Mouse (Mus musculus) cerebellum, adult 11-12 months (tissue): ENCODE data around the gene Gm4787.
"Not testable (repeated sequence)": the region's sequence is repeated elsewhere in the genome, so short reads cannot be mapped to it uniquely, and the experiment has no call there.

Source experiments
- DNase-seq: peaks from one replicate; pipeline ENCODE4 v3.0.0; 2022

Gene Gm4787

GRCm38 (mm10) chr12:81379364-81379763 lies at the start of gene Gm4787:
Gene Gm4787, minus strand, starts transcription at chr12:81379464.
- DNase-seq = not testable (repeated sequence)

GRCm38 (mm10) chr12:81421846-81422245 lies 42.6 kb upstream of the Gm4787 start, which contains the start of gene Adam4:
Gene Adam4, minus strand, starts transcription at chr12:81421946.
- no peak for DNase-seq

GRCm38 (mm10) chr12:81413211-81413610 lies 33.9 kb upstream of the Gm4787 start:
- DNase-seq = no peak

- no peak for DNase-seq
Measured at GRCm38 (mm10) chr12:81408966-81409365, 29.7 kb upstream of the Gm4787 start.

- DNase-seq = peak; percentile 49
Measured at GRCm38 (mm10) chr12:81402187-81402586, 22.9 kb upstream of the Gm4787 start.

- no peak for DNase-seq
Measured at GRCm38 (mm10) chr12:81333841-81334240, 45.4 kb downstream of the Gm4787 start.

- DNase-seq = peak; percentile 81
Measured at GRCm38 (mm10) chr12:81332875-81333421, 46.3 kb downstream of the Gm4787 start, which contains the start of gene Slc8a3. Gene Slc8a3, minus strand, starts transcription at chr12:81333180.

- DNase-seq = peak; percentile 84
Measured at GRCm38 (mm10) chr12:81331937-81332874, 47.1 kb downstream of the Gm4787 start.

- no peak for DNase-seq
Measured at GRCm38 (mm10) chr12:81331046-81331638, 48.1 kb downstream of the Gm4787 start.
